Mouse (Mus musculus): ENCODE data around the gene Pdcd7. TPM values are rescaled to one million over a fixed set of nuclear protein-coding genes. Genes with fewer than 3 reads are reported as not detected.
A peak's percentile ranks its signal among the peaks of the same experiment; 100 is the strongest.

Pdcd7 gene
- polyA plus RNA-seq, 1 experiment from 2014 or later = 4.0 TPM

- H3K36me3 ChIP-seq (ENCODE audit: control insufficient read depth, insufficient read depth, low read length) = no peaks in the 10 kb centered on the region
- 0% methylated on average over 61 of the region's 77 CpGs for WGBS
- peaks cover 15% of the 10 kb centered on the region for H3K4me1 ChIP-seq (ENCODE audit: control insufficient read depth, insufficient read depth, low read depth, low read length)
- no peaks in the 10 kb centered on the region for H3K27me3 ChIP-seq (replicated peaks; ENCODE audit: control insufficient read depth, insufficient read depth, low read length)
- peak overlapping the region; percentile 100 for H3K4me3 ChIP-seq (ENCODE audit: low read length)
- H3K9ac ChIP-seq (ENCODE audit: low read depth, low read length) = peak overlapping the region; percentile 96
- peak overlapping the region; percentile 88 for H3K4me2 ChIP-seq (ENCODE audit: low read length)
- H3K9me3 ChIP-seq (ENCODE audit: control insufficient read depth, low read length) = no peaks in the 10 kb centered on the region
- H3K27ac ChIP-seq (ENCODE audit: low read depth, low read length) = peak overlapping the region; percentile 96
- ATAC-seq = peak; percentile 69
These were observed 690 bp downstream of the Pdcd7 start for GRCm38 (mm10) chr9:65346476-65347111.

GRCm38 (mm10) chr9:65347112-65347850 lies 1.4 kb downstream of the Pdcd7 start:
- Histone ChIP-seq H3K4me3 (ENCODE audit: low read length) (peak overlapping the region; percentile 100), H3K9ac (ENCODE audit: low read depth, low read length) (peak overlapping the region; percentile 96), H3K36me3 (ENCODE audit: control insufficient read depth, insufficient read depth, low read length) (no peaks in the 10 kb centered on the region), H3K27ac (ENCODE audit: low read depth, low read length) (no peak overlapping the region; the same call in 1 of the 2 replicates), H3K4me2 (ENCODE audit: low read length) (peak overlapping the region; percentile 88), H3K4me1 (ENCODE audit: control insufficient read depth, insufficient read depth, low read depth, low read length) (peaks cover 15% of the 10 kb centered on the region), H3K9me3 (ENCODE audit: control insufficient read depth, low read length) (no peaks in the 10 kb centered on the region), H3K27me3 (replicated peaks; ENCODE audit: control insufficient read depth, insufficient read depth, low read length) (no peaks in the 10 kb centered on the region)
- 50% methylated on average over 8 of the region's 8 CpGs for WGBS
- ATAC-seq = no peak

GRCm38 (mm10) chr9:65353251-65353650 lies 7.3 kb downstream of the Pdcd7 start:
- 89% methylated on average over 5 of the region's 5 CpGs for WGBS
- ATAC-seq = no peak
- H3K4me3 ChIP-seq (ENCODE audit: low read length) = no peak overlapping the region
- H3K4me1 ChIP-seq (ENCODE audit: control insufficient read depth, insufficient read depth, low read depth, low read length) = peaks cover 1% of the 10 kb centered on the region
- H3K9me3 ChIP-seq (ENCODE audit: control insufficient read depth, low read length) = no peaks in the 10 kb centered on the region
- H3K27ac ChIP-seq (ENCODE audit: low read depth, low read length) = no peak overlapping the region
- no peak overlapping the region for H3K4me2 ChIP-seq (ENCODE audit: low read length)
- peaks cover 15% of the 10 kb centered on the region for H3K36me3 ChIP-seq (ENCODE audit: control insufficient read depth, insufficient read depth, low read length)
- no peaks in the 10 kb centered on the region for H3K27me3 ChIP-seq (replicated peaks; ENCODE audit: control insufficient read depth, insufficient read depth, low read length)
- H3K9ac ChIP-seq (ENCODE audit: low read depth, low read length) = no peak overlapping the region

GRCm38 (mm10) chr9:65356561-65356960 lies 10.7 kb downstream of the Pdcd7 start:
- no peaks in the 10 kb centered on the region for H3K4me1 ChIP-seq (ENCODE audit: control insufficient read depth, insufficient read depth, low read depth, low read length)
- H3K4me2 ChIP-seq (ENCODE audit: low read length) = no peak overlapping the region
- no peak for ATAC-seq
- H3K36me3 ChIP-seq (ENCODE audit: control insufficient read depth, insufficient read depth, low read length) = peaks cover 41% of the 10 kb centered on the region
- no peak overlapping the region for H3K27ac ChIP-seq (ENCODE audit: low read depth, low read length)
- H3K9ac ChIP-seq (ENCODE audit: low read depth, low read length) = no peak overlapping the region
- WGBS = 86% methylated on average over 7 of the region's 7 CpGs
- H3K4me3 ChIP-seq (ENCODE audit: low read length) = no peak overlapping the region
- no peaks in the 10 kb centered on the region for H3K27me3 ChIP-seq (replicated peaks; ENCODE audit: control insufficient read depth, insufficient read depth, low read length)
- no peaks in the 10 kb centered on the region for H3K9me3 ChIP-seq (ENCODE audit: control insufficient read depth, low read length)

- H3K4me3 ChIP-seq (ENCODE audit: low read length) = no peak overlapping the region
- no peaks in the 10 kb centered on the region for H3K4me1 ChIP-seq (ENCODE audit: control insufficient read depth, insufficient read depth, low read depth, low read length)
- ATAC-seq = no peak
- H3K36me3 ChIP-seq (ENCODE audit: control insufficient read depth, insufficient read depth, low read length) = peaks cover 41% of the 10 kb centered on the region
- 90% methylated on average over 2 of the region's 2 CpGs for WGBS
- H3K4me2 ChIP-seq (ENCODE audit: low read length) = no peak overlapping the region
- no peaks in the 10 kb centered on the region for H3K9me3 ChIP-seq (ENCODE audit: control insufficient read depth, low read length)
- no peaks in the 10 kb centered on the region for H3K27me3 ChIP-seq (replicated peaks; ENCODE audit: control insufficient read depth, insufficient read depth, low read length)
- H3K27ac ChIP-seq (ENCODE audit: low read depth, low read length) = no peak overlapping the region
- no peak overlapping the region for H3K9ac ChIP-seq (ENCODE audit: low read depth, low read length)
These were observed 11.1 kb downstream of the Pdcd7 start for GRCm38 (mm10) chr9:65356971-65357370.

- no peaks in the 10 kb centered on the region for H3K27me3 ChIP-seq (replicated peaks; ENCODE audit: control insufficient read depth, insufficient read depth, low read length)
- H3K9ac ChIP-seq (ENCODE audit: low read depth, low read length) = no peak overlapping the region
- peaks cover 41% of the 10 kb centered on the region for H3K36me3 ChIP-seq (ENCODE audit: control insufficient read depth, insufficient read depth, low read length)
- H3K27ac ChIP-seq (ENCODE audit: low read depth, low read length) = no peak overlapping the region
- no peaks in the 10 kb centered on the region for H3K9me3 ChIP-seq (ENCODE audit: control insufficient read depth, low read length)
- H3K4me2 ChIP-seq (ENCODE audit: low read length) = no peak overlapping the region
- ATAC-seq = no peak
- no peak overlapping the region for H3K4me3 ChIP-seq (ENCODE audit: low read length)
- no peaks in the 10 kb centered on the region for H3K4me1 ChIP-seq (ENCODE audit: control insufficient read depth, insufficient read depth, low read depth, low read length)
- WGBS = 92% methylated on average over 1 of the region's 1 CpGs
These were observed 13.1 kb downstream of the Pdcd7 start for GRCm38 (mm10) chr9:65358956-65359480.

GRCm38 (mm10) chr9:65360641-65361448 lies 14.9 kb downstream of the Pdcd7 start, which contains the start of gene Ubap1l:
Gene Ubap1l (plus strand): TSS chr9:65361041.
- Histone ChIP-seq H3K9me3 (ENCODE audit: control insufficient read depth, low read length) (no peaks in the 10 kb centered on the region), H3K36me3 (ENCODE audit: control insufficient read depth, insufficient read depth, low read length) (peaks cover 39% of the 10 kb centered on the region), H3K27ac (ENCODE audit: low read depth, low read length) (no peak within 1 kb of the TSS), H3K4me1 (ENCODE audit: control insufficient read depth, insufficient read depth, low read depth, low read length) (no peaks in the 10 kb centered on the region), H3K4me3 (ENCODE audit: low read length) (no peak within 1 kb of the TSS), H3K4me2 (ENCODE audit: low read length) (no peak within 1 kb of the TSS), H3K27me3 (replicated peaks; ENCODE audit: control insufficient read depth, insufficient read depth, low read length) (no peaks in the 10 kb centered on the region), H3K9ac (ENCODE audit: low read depth, low read length) (no peak within 1 kb of the TSS)
- no peak for ATAC-seq
- WGBS = 93% methylated on average over 16 of the region's 16 CpGs

- Histone ChIP-seq H3K36me3 (ENCODE audit: control insufficient read depth, insufficient read depth, low read length) (peaks cover 23% of the 10 kb centered on the region), H3K4me2 (ENCODE audit: low read length) (no peak overlapping the region), H3K9me3 (ENCODE audit: control insufficient read depth, low read length) (no peaks in the 10 kb centered on the region), H3K4me1 (ENCODE audit: control insufficient read depth, insufficient read depth, low read depth, low read length) (no peaks in the 10 kb centered on the region), H3K27me3 (replicated peaks; ENCODE audit: control insufficient read depth, insufficient read depth, low read length) (no peaks in the 10 kb centered on the region), H3K27ac (ENCODE audit: low read depth, low read length) (no peak overlapping the region), H3K9ac (ENCODE audit: low read depth, low read length) (no peak overlapping the region), H3K4me3 (ENCODE audit: low read length) (no peak overlapping the region)
- no peak for ATAC-seq
- 63% methylated on average over 9 of the region's 9 CpGs for WGBS
These were observed 17.8 kb downstream of the Pdcd7 start for GRCm38 (mm10) chr9:65363684-65364083.

GRCm38 (mm10) chr9:65365721-65366120 lies 19.8 kb downstream of the Pdcd7 start:
- 90% methylated on average over 7 of the region's 7 CpGs for WGBS
- H3K9me3 ChIP-seq (ENCODE audit: control insufficient read depth, low read length) = no peaks in the 10 kb centered on the region
- no peaks in the 10 kb centered on the region for H3K4me1 ChIP-seq (ENCODE audit: control insufficient read depth, insufficient read depth, low read depth, low read length)
- ATAC-seq = no peak
- peaks cover 11% of the 10 kb centered on the region for H3K36me3 ChIP-seq (ENCODE audit: control insufficient read depth, insufficient read depth, low read length)
- no peak overlapping the region for H3K4me3 ChIP-seq (ENCODE audit: low read length)
- H3K27me3 ChIP-seq (replicated peaks; ENCODE audit: control insufficient read depth, insufficient read depth, low read length) = no peaks in the 10 kb centered on the region
- H3K9ac ChIP-seq (ENCODE audit: low read depth, low read length) = no peak overlapping the region
- no peak overlapping the region for H3K27ac ChIP-seq (ENCODE audit: low read depth, low read length)
- H3K4me2 ChIP-seq (ENCODE audit: low read length) = no peak overlapping the region

Data from hindbrain, embryonic 16.5 days (tissue).